Mouse (Mus musculus) heart, postnatal 0 days (tissue): ENCODE data around the gene Atg4a.

Experiments used
- CTCF ChIP-seq: IDR thresholded peaks from 2 replicates; pipeline ENCODE4 v1.5.1; 2016; ENCODE audit warnings: antibody characterized with exemption, control low read depth, low read depth
- EP300 ChIP-seq: IDR thresholded peaks from 2 replicates; pipeline ENCODE4 v1.6.1; 2016; ENCODE audit warnings: antibody characterized with exemption, low read depth

GRCm38 (mm10) chrX:140936271-140936670, 20.4 kb upstream of the Atg4a start:
- TF ChIP-seq CTCF: no peak
- TF ChIP-seq EP300: no peak
